Mouse (Mus musculus) thymus, postnatal 14 days (tissue): ENCODE measurements around the gene Rln1.
A peak's percentile ranks its signal among the peaks of the same experiment; 100 is the strongest.

Source experiments
- DNase-seq: peaks from one replicate; pipeline ENCODE4 v3.0.0; 2021

Rln1 gene

DNA sequence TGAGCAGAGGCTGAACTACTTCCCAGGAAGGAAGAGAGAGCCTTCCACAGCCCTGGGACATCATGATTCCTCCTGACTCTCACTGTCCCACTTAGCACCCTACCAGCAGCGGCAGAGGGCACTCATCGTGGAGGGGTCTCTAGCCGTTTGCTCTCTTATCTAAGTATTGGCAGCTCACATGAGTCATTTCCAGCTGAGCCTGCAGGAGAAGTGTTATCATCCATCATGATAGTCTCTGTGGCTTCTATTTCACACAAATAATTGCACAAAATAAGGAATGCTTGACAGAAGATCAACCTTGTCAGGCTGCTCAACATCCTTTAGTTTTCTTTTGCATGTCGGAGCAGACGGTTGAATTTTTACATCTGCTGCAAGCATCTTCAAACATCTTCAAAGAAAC lies 25.8 kb upstream of the Rln1 start:
- DNase-seq = no peak

GRCm38 (mm10) chr19:29356281-29356680 lies 21.8 kb upstream of the Rln1 start:
- no peak for DNase-seq

GRCm38 (mm10) chr19:29354895-29355877 lies 20.7 kb upstream of the Rln1 start:
- peak; percentile 94 for DNase-seq

DNA sequence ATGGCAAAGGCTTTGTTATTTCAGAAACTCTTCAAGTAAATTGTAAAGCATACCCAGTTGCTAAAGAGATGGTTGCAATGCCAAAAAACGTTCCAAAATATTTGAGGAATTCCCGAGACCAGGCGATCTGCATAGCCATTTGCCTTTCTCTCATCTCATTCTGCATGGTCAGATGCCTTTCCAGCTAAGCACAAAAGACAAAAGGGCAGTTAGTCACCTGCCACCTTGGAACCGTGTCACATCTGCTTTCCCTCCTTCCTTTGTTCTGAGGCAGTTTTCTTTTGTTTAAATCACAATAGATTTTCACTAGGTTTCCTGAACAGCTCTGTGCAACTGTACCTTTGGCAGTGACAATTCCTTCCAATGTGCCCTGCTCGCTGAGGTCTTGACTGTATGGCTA lies 16.5 kb upstream of the Rln1 start:
- DNase-seq = no peak

DNA sequence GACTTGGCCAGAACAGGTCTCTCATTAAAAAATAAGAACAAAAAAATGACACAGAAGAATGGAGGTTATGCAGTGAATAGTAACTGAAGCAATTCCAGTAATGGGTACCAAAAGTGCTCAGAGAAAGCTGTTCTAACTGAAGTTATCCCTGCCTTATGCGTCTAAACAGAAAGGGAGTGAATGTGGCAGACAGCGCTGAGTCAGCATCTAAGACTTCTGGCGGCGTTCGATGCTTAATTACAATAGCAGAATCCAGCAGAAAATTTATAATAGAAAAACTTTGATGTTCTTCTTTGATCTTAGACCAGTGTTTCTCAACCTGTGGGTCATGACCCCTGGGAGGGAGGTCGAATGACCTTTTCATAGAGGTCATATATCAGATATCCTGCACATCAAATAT lies 11.2 kb upstream of the Rln1 start:
- no peak for DNase-seq

DNA sequence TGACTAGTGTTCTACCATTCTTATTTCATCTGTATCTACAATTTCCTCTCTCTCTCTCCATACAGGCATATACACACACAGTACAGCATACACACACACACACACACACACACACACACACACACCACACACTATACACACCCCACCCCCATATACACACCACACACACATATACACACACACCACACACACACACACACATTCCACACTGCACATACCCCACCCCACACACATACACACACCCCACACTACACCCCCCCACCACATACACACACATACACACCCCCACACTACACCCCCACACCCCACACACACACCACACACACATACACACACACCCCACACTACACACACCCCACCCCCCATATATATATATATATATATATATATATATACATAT lies 10.4 kb upstream of the Rln1 start:
- DNase-seq = no peak

GRCm38 (mm10) chr19:29342281-29342680 lies 7.8 kb upstream of the Rln1 start:
- DNase-seq = no peak

GRCm38 (mm10) chr19:29341029-29341428 lies 6.6 kb upstream of the Rln1 start:
- DNase-seq = no peak

- no peak for DNase-seq
Observed at GRCm38 (mm10) chr19:29336624-29337023, 2.2 kb upstream of the Rln1 start.

GRCm38 (mm10) chr19:29326822-29327552 lies 7.5 kb downstream of the Rln1 start:
- no peak for DNase-seq

- DNase-seq = no peak
Observed at GRCm38 (mm10) chr19:29326396-29326795, 8.1 kb downstream of the Rln1 start.

GRCm38 (mm10) chr19:29325852-29326180 lies 8.7 kb downstream of the Rln1 start:
- no peak for DNase-seq

- DNase-seq = peak; percentile 83
Observed at GRCm38 (mm10) chr19:29325053-29325851, 9.2 kb downstream of the Rln1 start, which contains the start of gene Insl6. Insl6 (minus strand) TSS chr19:29325356.

- DNase-seq = no peak
Observed at GRCm38 (mm10) chr19:29323416-29324049, 10.9 kb downstream of the Rln1 start.

DNA sequence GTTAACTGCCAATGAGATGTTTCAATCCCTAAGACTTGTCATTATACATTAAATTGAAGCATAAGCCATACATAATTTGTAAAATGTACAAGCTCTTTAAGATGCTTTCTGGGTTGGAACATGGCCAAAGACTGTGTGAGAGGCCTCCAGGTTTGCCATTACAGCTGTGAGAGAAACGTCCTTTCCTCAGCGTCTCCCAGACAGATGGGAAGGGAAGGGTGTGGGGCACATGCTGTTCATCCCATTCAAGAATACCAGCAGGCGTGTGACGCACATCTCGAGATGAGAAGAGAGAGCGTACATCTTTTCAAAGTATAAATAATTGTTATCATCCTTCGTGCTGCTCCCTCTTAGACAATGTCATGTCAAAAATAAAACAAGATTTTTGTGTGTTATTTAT lies 21.8 kb downstream of the Rln1 start:
- no peak for DNase-seq

- DNase-seq = no peak
Observed at GRCm38 (mm10) chr19:29311791-29312190, 22.7 kb downstream of the Rln1 start.

- DNase-seq = no peak
Observed at GRCm38 (mm10) chr19:29308832-29309231, 25.6 kb downstream of the Rln1 start.

- no peak for DNase-seq
Observed at GRCm38 (mm10) chr19:29302119-29302518, 32.4 kb downstream of the Rln1 start.

GRCm38 (mm10) chr19:29300919-29301318 lies 33.6 kb downstream of the Rln1 start:
- DNase-seq = no peak

DNA sequence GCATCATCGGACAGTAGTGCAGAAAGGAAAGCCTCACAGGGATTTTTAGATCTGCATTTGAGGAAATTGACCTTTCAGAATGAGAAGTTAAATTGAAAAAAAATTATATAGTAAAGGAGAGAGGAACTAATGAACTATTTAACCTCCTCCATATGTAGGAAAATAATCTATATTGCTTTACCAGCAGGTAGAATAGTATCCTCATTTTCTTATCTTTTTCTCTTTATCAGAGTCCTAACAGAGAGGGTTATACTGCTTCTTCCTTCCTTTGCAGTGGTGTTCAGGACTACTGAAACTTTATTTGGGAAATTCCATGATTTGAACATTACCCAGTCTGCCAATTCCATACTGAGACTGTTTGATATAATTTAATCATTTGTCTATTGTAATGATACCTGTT lies 37.1 kb downstream of the Rln1 start:
- DNase-seq = no peak

- no peak for DNase-seq
Observed at GRCm38 (mm10) chr19:29296166-29296565, 38.3 kb downstream of the Rln1 start.

- DNase-seq = no peak
Observed at GRCm38 (mm10) chr19:29294756-29295155, 39.7 kb downstream of the Rln1 start.

DNA sequence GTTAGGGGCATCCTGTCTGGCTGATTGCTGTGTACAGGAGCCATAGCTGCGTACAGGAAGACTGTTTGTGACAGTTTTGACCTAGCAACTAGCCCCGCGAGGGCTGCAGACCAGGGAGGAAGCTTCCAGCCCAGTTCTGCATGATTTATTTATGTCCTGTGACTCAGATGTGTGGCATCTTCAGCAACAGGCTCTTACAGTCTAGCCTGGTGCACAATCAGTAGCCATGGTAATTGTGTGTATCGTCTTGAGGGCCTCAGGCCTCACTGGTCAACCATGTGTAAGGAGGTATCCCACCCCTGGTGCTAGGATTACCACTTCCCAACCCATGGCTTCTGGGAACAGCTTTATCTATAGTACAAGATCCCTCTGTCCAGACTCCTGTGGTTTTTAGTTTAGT lies 41.9 kb downstream of the Rln1 start:
- DNase-seq = no peak
